Mouse (Mus musculus): ENCODE measurements around the gene Coro7. TPM values are rescaled to one million over a fixed set of nuclear protein-coding genes. Genes with fewer than 3 reads are reported as not detected.

Gene Coro7
- polyA plus RNA-seq, 1 experiment from 2014 or later: 21.4 TPM

DNA sequence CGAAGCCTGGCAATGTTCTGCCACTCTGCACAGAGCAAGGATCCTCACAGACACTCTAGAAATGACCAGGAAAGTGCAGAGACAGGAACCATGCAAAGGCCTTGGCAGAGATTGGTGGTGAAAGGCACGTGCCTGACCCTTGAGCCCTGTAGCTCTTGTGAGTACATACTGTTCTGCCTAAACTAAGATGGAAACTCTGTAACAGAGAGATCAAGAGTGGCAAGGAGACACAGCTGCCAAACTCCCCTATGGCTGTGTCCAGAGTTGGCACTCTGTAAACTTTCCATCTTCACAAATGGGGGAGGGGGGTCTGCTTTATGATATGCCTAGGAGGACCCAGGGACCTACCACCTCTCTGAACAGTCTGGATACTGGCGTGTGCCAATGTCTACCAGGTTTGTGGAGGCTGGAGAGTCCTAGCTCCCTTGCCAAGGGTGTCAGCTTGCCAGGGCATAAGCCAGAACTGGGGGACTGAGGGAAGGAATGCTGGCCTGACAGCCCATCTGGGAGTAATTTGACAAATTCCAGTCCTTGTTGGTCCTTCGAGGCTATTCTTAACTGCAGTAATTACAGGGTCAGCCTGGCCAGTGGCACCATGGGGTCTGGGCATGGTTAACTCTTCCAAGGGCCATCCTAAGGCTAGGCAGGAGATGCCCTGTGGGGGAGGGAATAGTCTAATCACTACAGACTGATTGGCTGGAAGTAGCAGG lies 26.7 kb downstream of the Coro7 start:
- Histone ChIP-seq H3K4me3 (no peak overlapping the region), H3K27me3 (ENCODE audit: low read depth, poor library complexity, severe bottlenecking) (no peaks in the 10 kb centered on the region), H3K36me3 (peaks cover 68% of the 10 kb centered on the region), H3K9me3 (replicated peaks) (no peaks in the 10 kb centered on the region), H3K27ac (replicated peaks) (0 out of 2 replicates have a peak overlapping the region, but pooled peaks have one; percentile 4), H3K4me1 (peaks cover 44% of the 10 kb centered on the region)
- DNase-seq (ENCODE audit: low spot score): no peak
- 79% methylated on average over 4 of the region's 4 CpGs for WGBS

- Histone ChIP-seq H3K27me3 (ENCODE audit: low read depth, poor library complexity, severe bottlenecking) (no peaks in the 10 kb centered on the region), H3K4me1 (peaks cover 47% of the 10 kb centered on the region), H3K4me3 (no peak overlapping the region), H3K36me3 (peaks cover 74% of the 10 kb centered on the region), H3K9me3 (replicated peaks) (no peaks in the 10 kb centered on the region), H3K27ac (replicated peaks) (0 out of 2 replicates have a peak overlapping the region, but pooled peaks have one; percentile 24)
- peak; percentile 36 for DNase-seq (ENCODE audit: low spot score)
- WGBS: 77% methylated on average over 7 of the region's 7 CpGs
These were observed 28.0 kb downstream of the Coro7 start for GRCm38 (mm10) chr16:4651624-4652023.

GRCm38 (mm10) chr16:4651081-4651480 lies 28.5 kb downstream of the Coro7 start:
- Histone ChIP-seq H3K4me3 (no peak overlapping the region), H3K27me3 (ENCODE audit: low read depth, poor library complexity, severe bottlenecking) (no peaks in the 10 kb centered on the region), H3K36me3 (peaks cover 74% of the 10 kb centered on the region), H3K4me1 (peaks cover 43% of the 10 kb centered on the region), H3K9me3 (replicated peaks) (no peaks in the 10 kb centered on the region), H3K27ac (replicated peaks) (0 out of 2 replicates have a peak overlapping the region, but pooled peaks have one; percentile 24)
- WGBS: 100% methylated on average over 1 of the region's 1 CpGs
- no peak for DNase-seq (ENCODE audit: low spot score)

- peaks cover 34% of the 10 kb centered on the region for H3K4me1 ChIP-seq
- DNase-seq (ENCODE audit: low spot score): no peak
- H3K4me3 ChIP-seq: no peak overlapping the region
- peaks cover 68% of the 10 kb centered on the region for H3K36me3 ChIP-seq
- H3K9me3 ChIP-seq (replicated peaks): no peaks in the 10 kb centered on the region
- H3K27me3 ChIP-seq (ENCODE audit: low read depth, poor library complexity, severe bottlenecking): no peaks in the 10 kb centered on the region
- no peak overlapping the region; the same call in 1 of the 2 replicates for H3K27ac ChIP-seq (replicated peaks)
- 94% methylated on average over 3 of the region's 3 CpGs for WGBS
These were observed 29.4 kb downstream of the Coro7 start for GRCm38 (mm10) chr16:4650161-4650560.

- 94% methylated on average over 11 of the region's 11 CpGs for WGBS
- Histone ChIP-seq H3K27me3 (ENCODE audit: low read depth, poor library complexity, severe bottlenecking) (no peaks in the 10 kb centered on the region), H3K9me3 (replicated peaks) (no peaks in the 10 kb centered on the region), H3K36me3 (peaks cover 64% of the 10 kb centered on the region), H3K4me1 (peaks cover 29% of the 10 kb centered on the region), H3K27ac (replicated peaks) (peak overlapping the region; percentile 35; the same call in 1 of the 2 replicates), H3K4me3 (no peak overlapping the region)
- no peak for DNase-seq (ENCODE audit: low spot score)
These were observed 29.9 kb downstream of the Coro7 start for GRCm38 (mm10) chr16:4649692-4650091.

DNA sequence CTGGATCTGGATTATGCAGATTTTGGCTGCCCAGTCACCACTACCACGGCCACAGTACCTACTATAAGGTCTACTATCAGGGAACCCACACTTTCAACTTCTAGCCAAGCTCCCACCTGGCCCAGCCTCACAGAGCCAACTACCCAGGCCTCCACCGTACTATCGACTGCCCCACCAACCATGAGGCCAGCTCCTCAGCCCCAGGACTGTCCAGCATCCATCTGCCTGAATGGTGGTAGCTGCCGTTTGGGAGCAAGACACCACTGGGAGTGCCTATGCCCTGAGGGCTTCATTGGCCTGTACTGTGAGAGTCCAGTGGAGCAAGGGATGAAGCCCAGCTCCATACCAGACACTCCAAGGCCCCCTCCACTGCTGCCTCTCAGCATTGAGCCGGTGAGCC lies 30.4 kb downstream of the Coro7 start:
- Histone ChIP-seq H3K4me3 (no peak overlapping the region), H3K27ac (replicated peaks) (peak overlapping the region; percentile 35; the same call in 1 of the 2 replicates), H3K36me3 (peaks cover 59% of the 10 kb centered on the region), H3K27me3 (ENCODE audit: low read depth, poor library complexity, severe bottlenecking) (no peaks in the 10 kb centered on the region), H3K4me1 (peaks cover 27% of the 10 kb centered on the region), H3K9me3 (replicated peaks) (no peaks in the 10 kb centered on the region)
- DNase-seq (ENCODE audit: low spot score): no peak
- WGBS: 88% methylated on average over 5 of the region's 5 CpGs

DNA sequence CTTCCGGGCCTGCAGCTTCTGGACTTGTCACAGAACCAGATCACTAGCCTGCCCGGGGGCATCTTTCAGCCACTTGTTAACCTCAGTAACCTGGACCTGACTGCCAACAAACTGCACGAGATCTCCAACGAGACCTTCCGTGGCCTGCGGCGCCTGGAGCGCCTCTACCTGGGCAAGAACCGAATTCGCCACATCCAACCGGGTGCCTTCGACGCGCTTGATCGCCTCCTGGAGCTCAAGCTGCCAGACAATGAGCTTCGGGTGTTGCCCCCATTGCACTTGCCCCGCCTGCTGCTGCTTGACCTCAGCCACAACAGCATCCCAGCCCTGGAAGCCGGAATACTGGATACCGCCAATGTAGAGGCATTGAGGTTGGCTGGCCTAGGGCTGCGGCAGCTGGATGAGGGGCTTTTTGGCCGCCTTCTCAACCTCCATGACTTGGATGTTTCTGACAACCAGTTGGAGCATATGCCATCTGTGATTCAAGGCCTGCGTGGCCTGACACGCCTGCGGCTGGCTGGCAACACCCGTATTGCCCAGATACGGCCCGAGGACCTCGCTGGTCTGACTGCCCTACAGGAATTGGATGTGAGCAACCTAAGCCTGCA lies 31.1 kb downstream of the Coro7 start:
- H3K4me1 ChIP-seq: peaks cover 32% of the 10 kb centered on the region
- no peaks in the 10 kb centered on the region for H3K27me3 ChIP-seq (ENCODE audit: low read depth, poor library complexity, severe bottlenecking)
- H3K4me3 ChIP-seq: no peak overlapping the region
- peaks cover 57% of the 10 kb centered on the region for H3K36me3 ChIP-seq
- no peak overlapping the region for H3K27ac ChIP-seq (replicated peaks)
- no peaks in the 10 kb centered on the region for H3K9me3 ChIP-seq (replicated peaks)
- DNase-seq (ENCODE audit: low spot score): no peak
- 90% methylated on average over 28 of the region's 28 CpGs for WGBS

- Histone ChIP-seq H3K9me3 (replicated peaks) (no peaks in the 10 kb centered on the region), H3K27me3 (ENCODE audit: low read depth, poor library complexity, severe bottlenecking) (no peaks in the 10 kb centered on the region), H3K36me3 (peaks cover 49% of the 10 kb centered on the region), H3K4me3 (no peak overlapping the region), H3K4me1 (peaks cover 40% of the 10 kb centered on the region), H3K27ac (replicated peaks) (peak overlapping the region; percentile 43; the same call in 1 of the 2 replicates)
- DNase-seq (ENCODE audit: low spot score): no peak
- WGBS: 88% methylated on average over 13 of the region's 13 CpGs
These were observed 31.9 kb downstream of the Coro7 start for GRCm38 (mm10) chr16:4647651-4648141.

DNA sequence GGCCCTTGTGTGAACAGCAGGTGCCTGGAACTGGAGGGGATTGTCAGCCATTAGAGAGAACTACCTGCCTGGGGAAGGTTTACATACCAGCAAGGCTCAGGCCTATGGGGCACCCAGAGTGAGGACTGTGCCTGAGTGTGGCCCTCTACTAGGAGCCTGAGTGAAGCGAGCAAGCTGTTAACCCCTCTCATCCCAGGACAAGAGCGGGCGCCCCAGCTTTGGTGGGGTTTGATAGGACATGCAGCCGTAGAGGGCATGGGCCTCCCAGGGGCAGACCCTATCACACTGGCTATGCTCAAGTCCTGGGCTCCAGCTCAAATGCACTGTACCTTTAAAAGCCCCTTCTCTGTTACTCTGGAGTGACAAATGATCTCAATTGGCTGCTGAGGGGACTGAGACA lies 32.7 kb downstream of the Coro7 start:
- DNase-seq (ENCODE audit: low spot score): no peak
- peaks cover 40% of the 10 kb centered on the region for H3K36me3 ChIP-seq
- H3K27ac ChIP-seq (replicated peaks): no peak overlapping the region
- H3K4me1 ChIP-seq: peaks cover 49% of the 10 kb centered on the region
- H3K27me3 ChIP-seq (ENCODE audit: low read depth, poor library complexity, severe bottlenecking): no peaks in the 10 kb centered on the region
- no peak overlapping the region for H3K4me3 ChIP-seq
- WGBS: 79% methylated on average over 4 of the region's 4 CpGs
- H3K9me3 ChIP-seq (replicated peaks): no peaks in the 10 kb centered on the region

DNA sequence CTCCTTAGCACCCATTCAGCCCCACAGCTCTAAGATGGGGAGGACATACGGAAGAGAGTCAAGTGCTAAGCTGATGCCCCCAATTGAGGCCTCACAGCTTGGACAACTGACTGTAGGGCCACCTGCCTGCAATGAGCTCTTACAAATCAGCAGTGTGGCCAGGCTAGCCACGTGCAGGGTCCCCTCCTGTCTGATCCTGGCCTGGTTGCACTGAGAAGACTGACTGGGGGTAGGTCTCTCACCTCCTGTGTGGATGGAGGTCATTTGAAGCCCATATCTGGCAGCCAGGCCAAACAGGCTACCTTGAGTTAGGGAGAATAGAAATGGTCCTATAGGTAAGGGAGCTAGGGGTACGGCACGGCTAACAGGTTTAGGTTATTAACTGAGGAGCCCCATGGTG lies 33.7 kb downstream of the Coro7 start:
- peak overlapping the region; percentile 33 for H3K27ac ChIP-seq (replicated peaks)
- WGBS: 87% methylated on average over 4 of the region's 4 CpGs
- H3K9me3 ChIP-seq (replicated peaks): no peaks in the 10 kb centered on the region
- peaks cover 59% of the 10 kb centered on the region for H3K4me1 ChIP-seq
- no peaks in the 10 kb centered on the region for H3K27me3 ChIP-seq (ENCODE audit: low read depth, poor library complexity, severe bottlenecking)
- H3K4me3 ChIP-seq: no peak overlapping the region
- peaks cover 33% of the 10 kb centered on the region for H3K36me3 ChIP-seq
- DNase-seq (ENCODE audit: low spot score): no peak

- Histone ChIP-seq H3K4me1 (peaks cover 68% of the 10 kb centered on the region), H3K36me3 (peaks cover 16% of the 10 kb centered on the region), H3K9me3 (replicated peaks) (no peaks in the 10 kb centered on the region), H3K27ac (replicated peaks) (no peak overlapping the region), H3K4me3 (no peak overlapping the region), H3K27me3 (ENCODE audit: low read depth, poor library complexity, severe bottlenecking) (no peaks in the 10 kb centered on the region)
- WGBS: 73% methylated on average over 11 of the region's 11 CpGs
- DNase-seq (ENCODE audit: low spot score): no peak
These were observed 35.7 kb downstream of the Coro7 start for GRCm38 (mm10) chr16:4643670-4644419.

GRCm38 (mm10) chr16:4642937-4643336 lies 36.6 kb downstream of the Coro7 start:
- Histone ChIP-seq H3K36me3 (peaks cover 6% of the 10 kb centered on the region; the same call in 1 of the 2 replicates), H3K27me3 (ENCODE audit: low read depth, poor library complexity, severe bottlenecking) (no peaks in the 10 kb centered on the region), H3K4me1 (peaks cover 58% of the 10 kb centered on the region), H3K9me3 (replicated peaks) (no peaks in the 10 kb centered on the region), H3K27ac (replicated peaks) (peak overlapping the region; percentile 65), H3K4me3 (peak overlapping the region; percentile 17; the same call in 1 of the 2 replicates)
- WGBS: 89% methylated on average over 6 of the region's 6 CpGs
- no peak for DNase-seq (ENCODE audit: low spot score)

All from midbrain, embryonic 10.5 days (tissue).